Mouse (Mus musculus): ENCODE results near the gene Tmem63a.

Gene Tmem63a

GRCm38 (mm10) chr1:181009011-181009590 lies 67.0 kb downstream of the Tmem63a start:
- DNase-seq (ENCODE audit: low spot score in 2 of 2) = no peak

- no peak for DNase-seq (ENCODE audit: low spot score in 2 of 2)
Measured at GRCm38 (mm10) chr1:181009754-181010153, 67.6 kb downstream of the Tmem63a start.

- DNase-seq (ENCODE audit: low spot score in 2 of 2) = no peak
Measured at GRCm38 (mm10) chr1:181010171-181010932, 68.2 kb downstream of the Tmem63a start.

GRCm38 (mm10) chr1:181011601-181012000 lies 69.5 kb downstream of the Tmem63a start:
- no peak for DNase-seq (ENCODE audit: low spot score in 2 of 2)

- DNase-seq (ENCODE audit: low spot score in 2 of 2) = no peak
Measured at GRCm38 (mm10) chr1:181012416-181012815, 70.3 kb downstream of the Tmem63a start.

- DNase-seq (ENCODE audit: low spot score in 2 of 2) = no peak
Measured at GRCm38 (mm10) chr1:181013446-181013845, 71.3 kb downstream of the Tmem63a start.

- no peak for DNase-seq (ENCODE audit: low spot score in 2 of 2)
Measured at GRCm38 (mm10) chr1:181014731-181015500, 72.8 kb downstream of the Tmem63a start.

- peak in 1 of 2 experiments; percentile 21 for DNase-seq (ENCODE audit: low spot score in 2 of 2)
Measured at GRCm38 (mm10) chr1:181015558-181015957, 73.4 kb downstream of the Tmem63a start.

- no peak for DNase-seq (ENCODE audit: low spot score in 2 of 2)
Measured at GRCm38 (mm10) chr1:181016045-181016444, 73.9 kb downstream of the Tmem63a start.

GRCm38 (mm10) chr1:181016532-181017131 lies 74.5 kb downstream of the Tmem63a start:
- peak; percentile 54 to 73 for DNase-seq (ENCODE audit: low spot score in 2 of 2)

- DNase-seq (ENCODE audit: low spot score in 2 of 2) = peak; percentile 54 to 64
Measured at GRCm38 (mm10) chr1:181017212-181017711, 75.1 kb downstream of the Tmem63a start.

GRCm38 (mm10) chr1:181017890-181018420 lies 75.8 kb downstream of the Tmem63a start:
- DNase-seq (ENCODE audit: low spot score in 2 of 2) = no peak

- no peak for DNase-seq (ENCODE audit: low spot score in 2 of 2)
Measured at GRCm38 (mm10) chr1:181020756-181021487, 78.8 kb downstream of the Tmem63a start, which contains the start of gene Ephx1. Gene Ephx1, minus strand, starts transcription at chr1:181020904.

- no peak for DNase-seq (ENCODE audit: low spot score in 2 of 2)
Measured at GRCm38 (mm10) chr1:181021488-181021865, 79.3 kb downstream of the Tmem63a start.

- peak; percentile 32 to 64 for DNase-seq (ENCODE audit: low spot score in 2 of 2)
Measured at GRCm38 (mm10) chr1:181022265-181022664, 80.1 kb downstream of the Tmem63a start.
